Mouse (Mus musculus) thymus, adult 2 months (tissue): ENCODE measurements around the gene Nags. TPM values are rescaled to one million over a fixed set of nuclear protein-coding genes. Genes with fewer than 3 reads are reported as not detected.

Source experiments
- DNase-seq: peaks from one replicate; pipeline ENCODE4 v3.0.0; 2021
- H3K27ac ChIP-seq: fragments of 200-500 bp; 2 replicates; pipeline ENCODE4 v1.5.1; 2012; ENCODE audit warnings: low read length, control low read depth; ENCODE audit not compliant: control insufficient read depth, insufficient read depth
- H3K27me3 ChIP-seq: fragments of 200-500 bp; 2 replicates; pipeline ENCODE4 v1.6.1; 2012; ENCODE audit warnings: mild to moderate bottlenecking, low read length, moderate library complexity, mixed read lengths; ENCODE audit not compliant: control insufficient read depth, insufficient read depth
- H3K36me3 ChIP-seq: fragments of 200-500 bp; 2 replicates; pipeline ENCODE4 v1.6.1; 2012; ENCODE audit warnings: mild to moderate bottlenecking, low read length, moderate library complexity; ENCODE audit not compliant: control insufficient read depth, insufficient read depth
- H3K4me1 ChIP-seq: fragments of 200-500 bp; replicated peaks from 2 replicates; pipeline ENCODE4 v1.6.1; 2012; ENCODE audit warnings: low read length; ENCODE audit not compliant: control insufficient read depth, insufficient read depth
- H3K4me3 ChIP-seq: fragments of 200-500 bp; 2 replicates; pipeline ENCODE4 v1.5.1; 2012; ENCODE audit warnings: mild to moderate bottlenecking, low read length, control low read depth, moderate library complexity; ENCODE audit not compliant: control insufficient read depth, insufficient read depth
- CTCF ChIP-seq: fragments of 200-500 bp; IDR thresholded peaks from 2 replicates; pipeline ENCODE4 v1.5.1; 2012; ENCODE audit warnings: mild to moderate bottlenecking, control low read depth, low read length, moderate library complexity, borderline replicate concordance; ENCODE audit not compliant: control insufficient read depth, poor library complexity, insufficient read depth; ENCODE audit errors: extremely low read depth
- POLR2A ChIP-seq: fragments of 200-500 bp; IDR thresholded peaks from 2 replicates; pipeline ENCODE4 v1.6.1; 2012; ENCODE audit warnings: mild to moderate bottlenecking, low read length, control low read depth, moderate library complexity; ENCODE audit not compliant: control insufficient read depth, poor library complexity, insufficient read depth; ENCODE audit errors: extremely low read depth
- WGBS: fragments of 180-500 bp; shearing (Covaris S2); methylation state at CpG from one replicate; pipeline ENCODE4 v1.1.7; 2018; 5-methylcytosine and 5-hydroxymethylcytosine counted together
- polyA plus RNA-seq: library from polyadenylated mRNA; depleted of rRNA; stranded (reverse); fragments of >200 nt; gene quantifications from 2 replicates; pipeline ENCODE4 v1.2.3, GENCODE M21; 2012; rRNA removed

Gene Nags
- polyA plus RNA-seq, 1 experiment, result 0.09 TPM

GRCm38 (mm10) chr11:102189461-102190436, 44.4 kb downstream of the Nags start, which contains the start of gene G6pc3:
G6pc3 (plus strand) TSS chr11:102189620.
- H3K36me3 ChIP-seq, result no peaks in the 10 kb centered on the region
- DNase-seq, result peak; percentile 68
- peaks cover 7% of the 10 kb centered on the region; the same call in 1 of the 2 replicates for H3K4me1 ChIP-seq
- 0 out of 2 replicates have a peak, but pooled peaks have one; percentile 19 for TF ChIP-seq POLR2A
- no peak for TF ChIP-seq CTCF
- H3K27me3 ChIP-seq, result no peaks in the 10 kb centered on the region
- H3K27ac ChIP-seq, result no peak within 1 kb of the TSS
- WGBS, result 1% methylated on average over 50 of the region's 50 CpGs
- peak within 1 kb of the TSS; percentile 55 for H3K4me3 ChIP-seq

GRCm38 (mm10) chr11:102190848-102191247, 45.5 kb downstream of the Nags start:
- H3K4me3 ChIP-seq, result no peak overlapping the region
- no peak overlapping the region for H3K27ac ChIP-seq
- peaks cover under 1% of the 10 kb centered on the region; the same call in 1 of the 2 replicates for H3K36me3 ChIP-seq
- peaks cover 7% of the 10 kb centered on the region; the same call in 1 of the 2 replicates for H3K4me1 ChIP-seq
- no peak for TF ChIP-seq CTCF
- no peak for TF ChIP-seq POLR2A
- no peak for DNase-seq
- WGBS, result 81% methylated on average over 4 of the region's 4 CpGs
- H3K27me3 ChIP-seq, result no peaks in the 10 kb centered on the region

DNA sequence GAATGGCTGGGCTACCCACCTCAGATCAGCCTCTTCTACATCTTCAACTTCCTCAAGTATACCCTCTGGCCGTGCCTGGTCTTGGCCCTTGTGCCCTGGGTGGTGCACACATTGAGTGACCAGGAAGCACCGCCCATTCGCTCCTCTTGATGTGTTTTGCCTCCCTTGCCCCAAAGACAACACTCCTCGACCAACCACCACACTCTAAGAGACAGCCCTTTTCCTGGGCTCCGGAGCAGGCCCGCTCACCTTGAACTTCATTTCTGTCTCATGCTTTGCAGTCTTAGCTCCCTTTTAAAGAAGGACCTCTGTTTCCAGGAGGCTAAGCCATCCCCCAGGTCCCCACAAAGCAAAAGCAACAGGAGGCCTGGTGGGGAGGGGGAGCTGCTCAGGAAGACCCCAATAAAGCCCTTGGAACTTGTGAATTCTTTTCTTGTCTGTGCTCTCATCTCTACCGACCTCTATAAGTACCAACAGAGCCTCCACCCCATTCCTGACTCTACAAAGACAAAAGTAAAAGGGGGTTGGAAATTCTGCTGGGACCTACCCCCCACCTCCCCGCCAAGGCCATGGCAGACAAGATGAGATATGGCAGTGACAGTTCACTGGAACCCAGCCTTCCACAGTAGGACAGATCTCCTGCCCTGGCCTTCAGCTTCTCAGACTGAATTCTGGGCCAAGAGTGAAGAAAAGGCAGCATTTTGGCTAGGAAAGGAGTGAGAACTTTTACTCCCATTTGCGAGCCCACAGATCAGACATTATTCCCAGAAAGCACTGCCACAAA, 48.5 kb downstream of the Nags start:
- H3K27me3 ChIP-seq, result no peaks in the 10 kb centered on the region
- 96% methylated on average over 9 of the region's 9 CpGs for WGBS
- no peak overlapping the region for H3K27ac ChIP-seq
- no peak overlapping the region for H3K4me3 ChIP-seq
- TF ChIP-seq POLR2A (no peak), CTCF (no peak)
- H3K4me1 ChIP-seq, result peaks cover 6% of the 10 kb centered on the region; the same call in 1 of the 2 replicates
- H3K36me3 ChIP-seq, result peaks cover 5% of the 10 kb centered on the region; the same call in 1 of the 2 replicates
- DNase-seq, result no peak

- Histone ChIP-seq H3K36me3 (peaks cover 9% of the 10 kb centered on the region), H3K27ac (no peak overlapping the region), H3K4me3 (no peak overlapping the region), H3K27me3 (no peaks in the 10 kb centered on the region), H3K4me1 (no peaks in the 10 kb centered on the region)
- no peak for DNase-seq
- WGBS, result 95% methylated on average over 21 of the region's 21 CpGs
- TF ChIP-seq CTCF (no peak), POLR2A (no peak)
Measured at GRCm38 (mm10) chr11:102196018-102196797, 50.9 kb downstream of the Nags start.

- Histone ChIP-seq H3K27ac (no peak overlapping the region), H3K36me3 (peaks cover 12% of the 10 kb centered on the region), H3K4me1 (no peaks in the 10 kb centered on the region), H3K27me3 (no peaks in the 10 kb centered on the region), H3K4me3 (no peak overlapping the region)
- no peak for DNase-seq
- WGBS, result 84% methylated on average over 6 of the region's 6 CpGs
- TF ChIP-seq POLR2A (no peak), CTCF (no peak)
Measured at GRCm38 (mm10) chr11:102198245-102198644, 52.9 kb downstream of the Nags start.

Other genes with a start within 250 kb of the Nags start
- gene Sost, start 178.5 kb upstream of the Nags start, polyA plus RNA-seq, result 3.1 and 5.0 TPM in 2 replicates
- not detected in 2 replicates for gene Cfap97d1, start 161.2 kb upstream of the Nags start, polyA plus RNA-seq
- 12.3 and 19.7 TPM in 2 replicates for gene Dusp3, start 158.5 kb upstream of the Nags start, polyA plus RNA-seq
- gene Mpp3, start 117.1 kb upstream of the Nags start, polyA plus RNA-seq, result 0.28 and 0.50 TPM in 2 replicates
- gene Cd300lg, start 104.0 kb upstream of the Nags start, polyA plus RNA-seq, result 12.5 and 18.3 TPM in 2 replicates
- 3.7 and 3.8 TPM in 2 replicates for gene Mpp2, start 57.0 kb upstream of the Nags start, polyA plus RNA-seq
- 11.8 TPM in 2 replicates for gene Ppy, start 44.2 kb upstream of the Nags start, polyA plus RNA-seq
- 51.8 and 53.2 TPM in 2 replicates for gene Pyy, start 37.7 kb upstream of the Nags start, polyA plus RNA-seq
- gene Tmem101, start 10.9 kb downstream of the Nags start, polyA plus RNA-seq, result 26.2 and 31.3 TPM in 2 replicates
- gene Lsm12, start 39.8 kb downstream of the Nags start, polyA plus RNA-seq, result 36.1 and 42.2 TPM in 2 replicates
- 48.6 and 56.5 TPM in 2 replicates for gene G6pc3, start 44.1 kb downstream of the Nags start, polyA plus RNA-seq
- gene Hdac5, start 84.7 kb downstream of the Nags start, polyA plus RNA-seq, result 76.8 and 81.7 TPM in 2 replicates
- gene BC030867, start 103.4 kb downstream of the Nags start, polyA plus RNA-seq, result 13.0 and 17.7 TPM in 2 replicates
- gene Asb16, start 123.2 kb downstream of the Nags start, polyA plus RNA-seq, result 0.12 and 0.27 TPM in 2 replicates
- gene Tmub2, start 139.4 kb downstream of the Nags start, polyA plus RNA-seq, result 74.1 and 74.2 TPM in 2 replicates
- 89.9 TPM in 2 replicates for gene Atxn7l3, start 151.1 kb downstream of the Nags start, polyA plus RNA-seq
- gene Ubtf, start 174.2 kb downstream of the Nags start, polyA plus RNA-seq, result 59.7 and 67.9 TPM in 2 replicates
- gene Slc4a1, start 220.7 kb downstream of the Nags start, polyA plus RNA-seq, result 0.11 and 0.34 TPM in 2 replicates
- gene Rundc3a, start 247.9 kb downstream of the Nags start, polyA plus RNA-seq, result 7.9 and 8.1 TPM in 2 replicates